Mouse (Mus musculus): ENCODE results near the gene Nhsl1. TPM values are rescaled to one million over a fixed set of nuclear protein-coding genes. Genes with fewer than 3 reads are reported as not detected.
A peak's percentile ranks its signal among the peaks of the same experiment; 100 is the strongest.

The Nhsl1 gene
- polyA plus RNA-seq, 1 experiment from 2014 or later = 10.5 TPM

DNA sequence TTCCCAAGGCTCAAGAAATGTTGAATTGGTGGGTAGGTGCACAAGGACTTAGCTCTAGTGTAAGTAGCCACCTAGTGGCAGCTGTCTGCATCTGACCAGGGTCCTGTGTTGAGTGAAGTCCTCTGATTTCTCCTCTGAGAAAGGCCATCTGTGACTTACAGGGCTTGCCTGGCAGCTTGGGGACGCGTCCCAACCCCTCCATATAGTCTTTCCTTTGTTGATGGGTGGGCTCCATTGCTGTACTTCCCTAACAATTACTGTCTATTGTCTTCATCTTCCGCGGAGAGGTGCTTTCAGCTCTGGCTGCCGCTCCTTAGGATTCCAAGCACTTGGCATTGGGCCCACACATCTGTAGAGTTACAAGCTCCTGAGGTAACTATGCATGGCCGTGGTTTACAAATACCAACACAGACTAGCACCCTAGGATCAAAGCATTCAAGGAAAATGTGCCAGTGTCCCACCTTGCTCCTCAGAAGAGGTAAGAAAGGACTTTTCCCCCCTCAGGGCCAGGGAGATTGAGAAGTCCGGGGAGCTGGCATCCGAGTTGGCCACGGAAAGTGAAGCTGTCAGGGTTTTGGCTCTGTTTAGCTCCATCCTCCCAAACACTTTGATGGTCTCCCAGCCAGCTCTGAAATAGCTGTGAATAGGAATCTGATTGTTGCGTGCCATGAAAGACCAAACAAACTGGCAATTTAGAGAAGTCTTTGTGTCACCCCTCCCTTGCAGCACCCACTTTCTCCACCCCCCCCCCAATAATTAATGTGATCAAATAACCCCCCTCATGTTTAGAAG, 70.2 kb downstream of the Nhsl1 start:
- H3K27me3 ChIP-seq (ENCODE audit: low read depth, poor library complexity, severe bottlenecking) = no peaks in the 10 kb centered on the region
- no peaks in the 10 kb centered on the region for H3K9me3 ChIP-seq (replicated peaks)
- peak; percentile 60 for DNase-seq (ENCODE audit: low spot score)
- 52% methylated on average over 10 of the region's 10 CpGs for WGBS
- peaks cover 29% of the 10 kb centered on the region for H3K4me1 ChIP-seq
- no peaks in the 10 kb centered on the region for H3K36me3 ChIP-seq
- H3K27ac ChIP-seq (replicated peaks) = 0 out of 2 replicates have a peak overlapping the region, but pooled peaks have one; percentile 5
- H3K4me3 ChIP-seq = no peak overlapping the region

DNA sequence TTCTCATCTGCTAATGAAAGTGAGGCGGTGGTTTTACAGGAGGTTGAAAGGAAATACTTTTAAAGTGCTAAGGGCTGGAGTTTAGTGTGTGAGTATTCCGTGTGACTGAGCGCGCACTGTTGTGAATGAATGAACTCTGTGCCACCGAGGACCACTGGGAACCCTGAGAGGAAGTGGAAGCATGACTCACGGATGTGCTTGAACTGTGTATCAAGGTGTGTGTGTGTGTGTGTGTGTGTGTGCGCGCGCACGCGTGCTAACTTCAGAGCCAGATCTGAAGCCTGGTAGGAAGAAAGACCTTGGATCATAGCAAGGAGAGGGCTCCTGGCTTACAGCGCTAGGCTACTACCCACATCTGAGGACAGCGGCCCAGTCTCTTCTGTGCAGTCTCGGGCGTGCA, 71.2 kb downstream of the Nhsl1 start:
- H3K27me3 ChIP-seq (ENCODE audit: low read depth, poor library complexity, severe bottlenecking) = no peaks in the 10 kb centered on the region
- H3K4me3 ChIP-seq = no peak overlapping the region
- no peak overlapping the region for H3K27ac ChIP-seq (replicated peaks)
- H3K4me1 ChIP-seq = peaks cover 29% of the 10 kb centered on the region
- DNase-seq (ENCODE audit: low spot score) = no peak
- H3K36me3 ChIP-seq = no peaks in the 10 kb centered on the region
- no peaks in the 10 kb centered on the region for H3K9me3 ChIP-seq (replicated peaks)
- 86% methylated on average over 15 of the region's 15 CpGs for WGBS

DNA sequence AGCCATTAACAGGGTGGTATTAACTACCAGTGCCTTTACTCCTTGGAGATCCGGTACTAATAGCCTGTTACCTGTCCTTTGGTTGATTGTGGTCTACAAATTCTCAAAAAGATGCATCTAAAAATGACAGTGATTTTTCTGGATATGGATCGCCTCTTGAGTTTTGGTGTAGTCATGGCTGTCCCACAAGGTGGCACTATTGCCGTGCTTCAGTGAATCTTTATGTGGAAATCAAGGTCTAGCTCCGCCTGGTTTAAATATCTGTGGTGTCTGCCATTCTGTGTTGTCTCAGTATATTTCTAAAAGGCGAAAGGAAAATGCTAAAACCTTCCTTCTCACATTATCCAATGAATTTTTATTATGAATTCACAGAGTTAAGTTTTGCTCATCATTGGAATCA, 72.8 kb downstream of the Nhsl1 start:
- peaks cover 23% of the 10 kb centered on the region for H3K4me1 ChIP-seq
- H3K4me3 ChIP-seq = no peak overlapping the region
- no peaks in the 10 kb centered on the region for H3K36me3 ChIP-seq
- H3K27me3 ChIP-seq (ENCODE audit: low read depth, poor library complexity, severe bottlenecking) = no peaks in the 10 kb centered on the region
- DNase-seq (ENCODE audit: low spot score) = no peak
- no peaks in the 10 kb centered on the region for H3K9me3 ChIP-seq (replicated peaks)
- H3K27ac ChIP-seq (replicated peaks) = no peak overlapping the region
- 41% methylated on average over 5 of the region's 5 CpGs for WGBS

DNA sequence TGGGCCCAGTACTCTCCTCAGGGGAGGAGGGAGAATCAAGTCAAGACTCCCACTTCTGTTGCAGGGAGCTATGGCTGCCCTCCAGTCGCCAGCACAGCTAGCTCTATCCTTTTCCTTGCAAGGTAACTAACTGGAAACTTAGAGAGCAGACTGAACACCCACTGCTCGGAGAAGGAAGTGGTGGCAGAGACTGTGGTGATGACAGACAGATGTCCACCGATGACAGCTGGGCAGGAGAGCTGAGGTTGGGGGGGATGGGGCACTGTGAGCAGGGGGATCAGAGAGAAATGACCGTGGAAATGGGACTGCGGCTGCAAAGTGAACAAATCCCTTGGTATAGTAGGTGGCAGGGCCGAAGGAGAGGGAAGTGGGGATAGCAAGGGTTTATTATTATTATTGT, 73.5 kb downstream of the Nhsl1 start:
- Histone ChIP-seq H3K27ac (replicated peaks) (0 out of 2 replicates have a peak overlapping the region, but pooled peaks have one; percentile 1), H3K36me3 (no peaks in the 10 kb centered on the region)

DNA sequence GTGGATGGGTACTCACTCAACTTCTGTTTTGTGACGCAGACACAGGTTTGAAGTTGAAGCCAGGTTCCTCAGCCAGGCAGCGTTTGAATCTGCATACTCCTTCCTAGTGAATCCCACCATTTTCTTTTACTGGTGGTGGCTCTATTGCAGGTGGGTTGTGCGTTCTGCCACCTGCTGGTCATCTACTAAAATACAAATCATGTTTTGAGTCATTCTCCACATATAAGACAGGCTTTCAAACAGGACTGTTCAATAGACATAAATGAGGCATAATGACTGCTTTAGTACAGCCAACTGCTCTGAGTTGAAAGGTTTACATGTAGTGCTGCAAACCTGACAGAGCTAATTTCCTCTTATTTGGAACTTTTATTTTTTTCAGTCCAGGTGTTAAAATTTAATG, 75.0 kb downstream of the Nhsl1 start:
- H3K4me3 ChIP-seq = no peak overlapping the region
- no peaks in the 10 kb centered on the region for H3K9me3 ChIP-seq (replicated peaks)
- no peak for DNase-seq (ENCODE audit: low spot score)
- no peak overlapping the region for H3K27ac ChIP-seq (replicated peaks)
- H3K36me3 ChIP-seq = no peaks in the 10 kb centered on the region
- 58% methylated on average over 3 of the region's 3 CpGs for WGBS
- peaks cover 16% of the 10 kb centered on the region for H3K4me1 ChIP-seq
- no peaks in the 10 kb centered on the region for H3K27me3 ChIP-seq (ENCODE audit: low read depth, poor library complexity, severe bottlenecking)

More for the DNA sequence above, 73.5 kb downstream of the Nhsl1 start:
- DNase-seq (ENCODE audit: low spot score) = no peak
- Histone ChIP-seq H3K4me3 (no peak overlapping the region), H3K4me1 (peaks cover 17% of the 10 kb centered on the region), H3K27me3 (ENCODE audit: low read depth, poor library complexity, severe bottlenecking) (no peaks in the 10 kb centered on the region), H3K9me3 (replicated peaks) (no peaks in the 10 kb centered on the region)
- 79% methylated on average over 6 of the region's 6 CpGs for WGBS

DNA sequence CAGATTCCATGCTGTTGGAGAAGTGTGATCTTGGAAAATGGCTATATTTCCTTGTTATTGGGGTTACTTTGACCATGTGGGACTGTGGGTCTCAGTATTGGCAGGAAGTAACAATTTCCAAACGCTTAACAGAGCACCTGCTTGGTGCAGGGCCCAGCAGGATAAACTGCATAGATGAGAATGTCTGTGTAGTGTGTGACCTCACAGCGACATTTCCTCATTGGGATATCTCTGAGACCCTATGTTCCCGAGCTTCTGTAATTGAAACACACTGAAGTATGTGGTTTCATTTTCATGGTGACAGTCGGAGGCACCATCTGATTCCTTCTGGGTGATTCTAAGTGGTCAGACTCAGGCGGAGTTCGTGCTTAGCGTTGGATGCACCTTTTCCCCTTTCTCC, 75.5 kb downstream of the Nhsl1 start:
- Histone ChIP-seq H3K9me3 (replicated peaks) (no peaks in the 10 kb centered on the region), H3K36me3 (no peaks in the 10 kb centered on the region), H3K4me1 (peaks cover 10% of the 10 kb centered on the region), H3K27ac (replicated peaks) (no peak overlapping the region), H3K27me3 (ENCODE audit: low read depth, poor library complexity, severe bottlenecking) (no peaks in the 10 kb centered on the region), H3K4me3 (no peak overlapping the region)
- DNase-seq (ENCODE audit: low spot score) = no peak
- WGBS = 87% methylated on average over 7 of the region's 7 CpGs

DNA sequence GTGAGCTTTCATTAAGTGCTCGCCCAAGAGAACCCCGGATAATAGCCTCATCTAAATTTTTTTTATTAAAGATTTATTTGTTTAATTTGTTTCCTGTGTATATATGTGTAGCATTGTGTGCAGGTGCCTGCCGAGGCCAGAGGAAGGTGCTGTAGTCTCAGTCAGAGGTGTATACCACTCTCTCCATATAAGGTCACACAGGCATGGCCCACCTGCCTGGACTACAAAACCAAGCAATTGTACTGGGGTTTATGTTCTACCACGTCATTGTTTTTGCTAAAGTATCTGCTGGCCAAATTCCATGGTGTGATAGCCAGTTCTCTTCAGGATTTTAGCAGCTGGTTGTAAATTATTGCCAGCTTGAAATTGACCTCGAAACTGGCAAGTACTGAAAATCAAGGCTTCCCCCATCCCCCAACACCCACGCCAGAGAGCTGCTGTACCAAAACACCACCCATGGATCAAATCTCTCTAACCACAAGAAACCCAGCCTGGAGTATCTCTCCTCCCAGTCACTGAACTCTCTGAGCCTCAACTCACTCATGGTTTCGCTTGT, 81.4 kb downstream of the Nhsl1 start:
- WGBS = 84% methylated on average over 7 of the region's 7 CpGs
- no peak for DNase-seq (ENCODE audit: low spot score)
- no peak overlapping the region for H3K4me3 ChIP-seq

DNA sequence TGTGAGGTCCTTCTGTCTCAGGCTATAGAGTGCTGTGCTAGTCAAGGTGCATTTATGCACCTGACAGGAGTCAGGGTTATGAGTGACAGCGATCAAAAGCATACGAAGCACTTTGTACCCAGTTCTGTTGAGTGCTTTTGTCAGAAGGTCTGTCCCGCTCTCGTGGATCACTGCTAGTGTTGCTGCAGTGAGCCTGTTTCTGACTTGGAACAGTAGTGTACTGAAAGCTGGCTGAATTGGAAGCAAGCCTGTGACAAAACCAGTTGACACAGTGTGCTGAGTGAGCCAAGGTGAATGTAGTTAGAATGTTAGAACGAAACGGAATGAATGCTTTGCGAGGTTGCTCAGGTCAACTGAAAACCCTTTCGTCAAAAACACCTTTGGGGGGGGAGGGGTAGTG, 82.2 kb downstream of the Nhsl1 start:
- H3K27me3 ChIP-seq (ENCODE audit: low read depth, poor library complexity, severe bottlenecking) = no peaks in the 10 kb centered on the region
- H3K27ac ChIP-seq (replicated peaks) = no peak overlapping the region
- H3K4me1 ChIP-seq = peaks cover 21% of the 10 kb centered on the region
- H3K9me3 ChIP-seq (replicated peaks) = no peaks in the 10 kb centered on the region
- no peak for DNase-seq (ENCODE audit: low spot score)
- H3K36me3 ChIP-seq = no peaks in the 10 kb centered on the region
- WGBS = 86% methylated on average over 8 of the region's 8 CpGs
- H3K4me3 ChIP-seq = no peak overlapping the region

More for the DNA sequence above, 81.4 kb downstream of the Nhsl1 start:
- Histone ChIP-seq H3K36me3 (no peaks in the 10 kb centered on the region), H3K27me3 (ENCODE audit: low read depth, poor library complexity, severe bottlenecking) (no peaks in the 10 kb centered on the region), H3K27ac (replicated peaks) (no peak overlapping the region), H3K9me3 (replicated peaks) (no peaks in the 10 kb centered on the region), H3K4me1 (peaks cover 21% of the 10 kb centered on the region)

DNA sequence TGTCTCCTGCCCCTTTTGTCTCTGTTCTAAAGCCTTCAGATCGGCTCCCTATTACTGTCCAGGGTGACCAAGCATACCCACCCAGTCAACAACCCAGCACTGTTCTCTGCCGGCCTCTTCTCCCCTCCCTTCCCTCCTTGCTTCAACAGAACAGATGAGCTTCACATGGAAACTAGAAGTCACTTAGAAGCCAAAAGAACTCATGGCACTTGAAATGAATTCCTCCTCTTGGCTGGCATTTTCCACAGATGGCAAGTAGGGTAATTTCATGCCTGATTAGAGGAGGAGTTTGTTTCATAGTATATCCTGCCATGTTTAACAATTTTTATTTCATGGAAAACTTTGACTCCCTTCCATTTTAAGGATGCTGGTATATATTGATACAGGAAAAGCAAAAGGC, 85.2 kb downstream of the Nhsl1 start:
- H3K36me3 ChIP-seq = no peaks in the 10 kb centered on the region
- WGBS = 36% methylated on average over 2 of the region's 2 CpGs
- peaks cover 44% of the 10 kb centered on the region for H3K4me1 ChIP-seq
- H3K4me3 ChIP-seq = no peak overlapping the region
- no peaks in the 10 kb centered on the region for H3K9me3 ChIP-seq (replicated peaks)
- no peaks in the 10 kb centered on the region for H3K27me3 ChIP-seq (ENCODE audit: low read depth, poor library complexity, severe bottlenecking)
- no peak for DNase-seq (ENCODE audit: low spot score)
- H3K27ac ChIP-seq (replicated peaks) = peak overlapping the region; percentile 46; the same call in 1 of the 2 replicates

DNA sequence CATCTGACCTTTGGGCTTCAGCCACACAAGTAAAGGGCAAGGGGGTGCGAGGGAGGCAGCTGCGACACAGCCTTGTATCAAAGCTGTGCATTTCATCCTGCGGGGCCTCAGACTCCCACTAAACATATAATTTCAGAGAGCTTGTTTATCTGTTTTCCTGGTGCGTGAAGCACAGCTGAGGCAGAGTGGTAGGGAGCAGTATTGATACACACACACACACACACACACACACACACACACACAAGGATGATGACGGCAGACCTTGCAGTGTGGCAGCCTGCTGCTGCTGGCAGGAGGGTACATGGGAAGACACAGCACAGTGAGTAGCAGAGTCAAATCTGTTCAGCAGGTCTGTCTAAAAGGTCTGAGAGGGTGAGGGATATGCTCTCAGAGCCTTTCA, 85.9 kb downstream of the Nhsl1 start:
- DNase-seq (ENCODE audit: low spot score) = no peak
- Histone ChIP-seq H3K27me3 (ENCODE audit: low read depth, poor library complexity, severe bottlenecking) (no peaks in the 10 kb centered on the region), H3K27ac (replicated peaks) (peak overlapping the region; percentile 69), H3K4me1 (peaks cover 50% of the 10 kb centered on the region), H3K9me3 (replicated peaks) (no peaks in the 10 kb centered on the region), H3K4me3 (no peak overlapping the region), H3K36me3 (no peaks in the 10 kb centered on the region)
- 62% methylated on average over 5 of the region's 5 CpGs for WGBS

DNA sequence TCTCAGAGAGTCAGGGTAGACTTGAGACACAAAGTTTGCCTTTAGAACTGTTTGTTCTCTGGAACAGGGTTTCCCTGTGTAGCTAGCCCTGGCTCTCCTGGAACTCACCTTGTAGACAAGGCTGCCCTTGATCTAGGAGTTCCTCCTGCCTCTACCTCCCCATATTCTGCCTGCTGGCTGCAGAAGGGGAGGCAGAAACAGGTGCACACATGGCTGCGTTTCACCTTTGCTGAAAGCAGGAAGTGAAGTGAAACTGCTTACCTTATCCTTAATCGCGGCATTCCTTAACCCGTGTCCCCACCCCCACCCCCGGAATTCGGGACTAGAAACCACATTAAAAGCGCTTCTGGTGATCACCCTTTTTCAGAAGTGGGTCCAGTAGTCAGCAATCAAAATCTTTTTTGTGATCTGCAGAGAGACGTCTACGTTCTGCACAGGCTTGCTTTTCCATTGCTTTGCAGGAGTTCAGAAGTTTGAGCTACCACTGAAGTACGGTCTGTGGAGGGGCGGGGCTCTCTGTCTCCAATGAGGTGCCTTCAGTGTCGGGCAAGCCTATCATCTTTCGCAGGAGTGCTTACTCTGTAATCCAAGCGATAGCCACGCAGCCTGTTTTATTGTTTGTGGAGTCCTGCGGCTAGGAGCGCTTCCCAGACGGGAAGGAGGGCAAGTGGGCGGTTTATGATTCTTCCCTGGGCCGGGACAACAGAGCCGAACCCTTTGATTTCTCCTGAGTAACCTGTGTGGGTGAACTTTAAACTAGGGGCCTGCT, 88.5 kb downstream of the Nhsl1 start:
- DNase-seq (ENCODE audit: low spot score) = peak; percentile 85
- Histone ChIP-seq H3K9me3 (replicated peaks) (no peaks in the 10 kb centered on the region), H3K36me3 (no peaks in the 10 kb centered on the region), H3K27ac (replicated peaks) (peak overlapping the region; percentile 87), H3K4me3 (peak overlapping the region; percentile 67), H3K4me1 (peaks cover 73% of the 10 kb centered on the region), H3K27me3 (ENCODE audit: low read depth, poor library complexity, severe bottlenecking) (no peaks in the 10 kb centered on the region)
- WGBS = under 1% methylated on average over 21 of the region's 21 CpGs

DNA sequence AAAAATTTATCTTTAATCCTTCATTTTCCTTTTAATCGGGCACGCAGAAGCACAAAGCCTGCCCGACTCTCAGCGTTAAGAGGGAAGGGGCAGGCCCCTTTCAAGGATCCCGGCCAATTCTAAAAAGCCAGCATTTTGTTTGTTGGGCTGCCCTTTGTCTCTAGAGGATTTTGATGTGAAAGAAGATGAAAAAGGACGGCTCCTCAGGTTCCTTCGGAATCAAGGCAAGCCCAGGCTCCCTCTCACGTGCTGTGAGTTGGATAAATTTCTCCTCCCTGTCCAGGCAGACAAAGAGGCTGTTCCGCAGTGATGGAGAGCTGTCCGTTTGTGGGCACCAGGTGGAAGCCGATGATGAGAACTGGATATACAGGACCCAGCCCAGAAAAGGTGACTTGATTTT, 89.3 kb downstream of the Nhsl1 start:
- DNase-seq (ENCODE audit: low spot score) = peak; percentile 41

DNA sequence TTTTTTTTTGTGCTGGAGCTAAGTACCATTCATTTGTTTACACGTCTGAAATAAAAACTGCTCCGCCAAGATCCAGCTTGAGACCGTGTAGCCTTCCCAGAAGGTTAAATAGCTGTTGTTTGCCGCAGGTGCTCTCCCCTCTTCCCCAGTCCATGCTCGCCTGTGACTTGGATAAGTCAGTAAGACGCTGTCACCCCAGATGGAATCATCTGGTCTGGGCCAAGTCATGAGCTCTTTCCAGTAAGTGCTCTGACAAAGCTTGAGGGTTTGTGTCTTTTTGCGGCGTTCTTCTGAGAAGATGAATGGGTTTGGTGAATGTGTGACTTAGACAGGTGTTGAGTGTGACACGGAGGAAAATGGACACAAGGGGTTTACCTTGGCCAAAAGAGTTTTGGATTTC, 89.8 kb downstream of the Nhsl1 start:
- peak overlapping the region; percentile 67 for H3K4me3 ChIP-seq
- no peaks in the 10 kb centered on the region for H3K27me3 ChIP-seq (ENCODE audit: low read depth, poor library complexity, severe bottlenecking)
- H3K27ac ChIP-seq (replicated peaks) = peak overlapping the region; percentile 87
- H3K36me3 ChIP-seq = no peaks in the 10 kb centered on the region
- no peak for DNase-seq (ENCODE audit: low spot score)
- WGBS = 25% methylated on average over 9 of the region's 9 CpGs
- H3K4me1 ChIP-seq = peaks cover 73% of the 10 kb centered on the region
- no peaks in the 10 kb centered on the region for H3K9me3 ChIP-seq (replicated peaks)

More for the DNA sequence above, 89.3 kb downstream of the Nhsl1 start:
- WGBS = 2% methylated on average over 11 of the region's 11 CpGs
- peak overlapping the region; percentile 87 for H3K27ac ChIP-seq (replicated peaks)
- H3K4me1 ChIP-seq = peaks cover 73% of the 10 kb centered on the region
- H3K9me3 ChIP-seq (replicated peaks) = no peaks in the 10 kb centered on the region
- no peaks in the 10 kb centered on the region for H3K27me3 ChIP-seq (ENCODE audit: low read depth, poor library complexity, severe bottlenecking)
- peak overlapping the region; percentile 67 for H3K4me3 ChIP-seq
- no peaks in the 10 kb centered on the region for H3K36me3 ChIP-seq

Data from midbrain, embryonic 10.5 days (tissue).